Mouse (Mus musculus) large intestine, adult 2 months (tissue): ENCODE data around the gene Wdr60. TPM values are rescaled to one million over a fixed set of nuclear protein-coding genes. Genes with fewer than 3 reads are reported as not detected.
"Not testable (repeated sequence)": the region's sequence is repeated elsewhere in the genome, so short reads cannot be mapped to it uniquely, and the experiment has no call there.

Experiments used
- DNase-seq: peaks from one replicate; pipeline ENCODE4 v3.0.0-alpha.2; 2012; ENCODE audit warnings: low read depth, low spot score
- WGBS: fragments of 180-500 bp; shearing (Covaris S2); methylation state at CpG from one replicate; pipeline ENCODE4 v1.1.7; 2018; 5-methylcytosine and 5-hydroxymethylcytosine counted together
- polyA plus RNA-seq: library from polyadenylated mRNA; depleted of rRNA; stranded (reverse); fragments of >200 nt; gene quantifications from 2 replicates; pipeline ENCODE4 v1.2.3, GENCODE M21; 2012; rRNA removed

Gene Wdr60
- polyA plus RNA-seq, result 1.5 and 1.7 TPM in 2 replicates

- WGBS, result 3% methylated on average over 47 of the region's 47 CpGs
These were observed at the start of gene Wdr60 for GRCm38 (mm10) chr12:116262555-116263341. Wdr60 (minus strand) TSS chr12:116263022.

GRCm38 (mm10) chr12:116308612-116309011, 45.8 kb upstream of the Wdr60 start:
- no peak for DNase-seq
- WGBS, result 83% methylated on average over 2 of the region's 2 CpGs

More at GRCm38 (mm10) chr12:116262555-116263341, at the start of gene Wdr60:
- DNase-seq, result no peak

- DNase-seq, result no peak
- WGBS, result 83% methylated on average over 3 of the region's 3 CpGs
These were observed 45.0 kb upstream of the Wdr60 start for GRCm38 (mm10) chr12:116307870-116308269.

- no peak for DNase-seq
- 36% methylated on average over 1 of the region's 1 CpGs for WGBS
These were observed 43.2 kb upstream of the Wdr60 start for GRCm38 (mm10) chr12:116306042-116306441.

GRCm38 (mm10) chr12:116302181-116302580, 39.4 kb upstream of the Wdr60 start:
- DNase-seq, result no peak

GRCm38 (mm10) chr12:116299906-116300305, 37.1 kb upstream of the Wdr60 start:
- 32% methylated on average over 2 of the region's 2 CpGs for WGBS

GRCm38 (mm10) chr12:116293599-116294292, 30.9 kb upstream of the Wdr60 start:
- no peak for DNase-seq
- 53% methylated on average over 4 of the region's 4 CpGs for WGBS

More at GRCm38 (mm10) chr12:116299906-116300305, 37.1 kb upstream of the Wdr60 start:
- DNase-seq, result peak; percentile 70

GRCm38 (mm10) chr12:116293185-116293584, 30.4 kb upstream of the Wdr60 start:
- no peak for DNase-seq
- WGBS, result 17% methylated on average over 2 of the region's 2 CpGs

- 33% methylated on average over 2 of the region's 2 CpGs for WGBS
These were observed 20.7 kb upstream of the Wdr60 start for GRCm38 (mm10) chr12:116283511-116283910.

GRCm38 (mm10) chr12:116282856-116283255, 20.0 kb upstream of the Wdr60 start:
- 25% methylated on average over 2 of the region's 2 CpGs for WGBS
- no peak for DNase-seq

More at GRCm38 (mm10) chr12:116283511-116283910, 20.7 kb upstream of the Wdr60 start:
- no peak for DNase-seq

GRCm38 (mm10) chr12:116281427-116282281, 18.8 kb upstream of the Wdr60 start:
- WGBS, result under 1% methylated on average over 55 of the region's 55 CpGs
- DNase-seq, result peak; percentile 57

- DNase-seq, result peak; percentile 95
- under 1% methylated on average over 68 of the region's 68 CpGs for WGBS
These were observed 18.0 kb upstream of the Wdr60 start, which contains the start of gene Esyt2 for GRCm38 (mm10) chr12:116280653-116281364. Esyt2 (plus strand) TSS chr12:116281196.

- 1% methylated on average over 7 of the region's 7 CpGs for WGBS
- no peak for DNase-seq
These were observed 17.4 kb upstream of the Wdr60 start for GRCm38 (mm10) chr12:116280149-116280652.

GRCm38 (mm10) chr12:116279181-116279580, 16.4 kb upstream of the Wdr60 start:
- 87% methylated on average over 2 of the region's 2 CpGs for WGBS
- no peak for DNase-seq

- no peak for DNase-seq
- 97% methylated on average over 1 of the region's 1 CpGs for WGBS
These were observed 15.7 kb upstream of the Wdr60 start for GRCm38 (mm10) chr12:116278541-116278940.

GRCm38 (mm10) chr12:116276961-116277360, 14.1 kb upstream of the Wdr60 start:
- WGBS, result 90% methylated on average over 2 of the region's 2 CpGs
- DNase-seq, result no peak

GRCm38 (mm10) chr12:116275631-116276030, 12.8 kb upstream of the Wdr60 start:
- no peak for DNase-seq
- 72% methylated on average over 4 of the region's 4 CpGs for WGBS

GRCm38 (mm10) chr12:116275086-116275485, 12.3 kb upstream of the Wdr60 start, which contains the start of gene Gm11027:
Gm11027 (plus strand) TSS chr12:116275386.
- WGBS, result 92% methylated on average over 2 of the region's 2 CpGs
- DNase-seq, result not testable (repeated sequence)

GRCm38 (mm10) chr12:116273733-116274132, 10.9 kb upstream of the Wdr60 start:
- DNase-seq, result no peak
- 62% methylated on average over 1 of the region's 1 CpGs for WGBS
